Mouse (Mus musculus) kidney, embryonic 14.5 days (tissue): ENCODE measurements around the gene Tbrg4. TPM values are rescaled to one million over a fixed set of nuclear protein-coding genes. Genes with fewer than 3 reads are reported as not detected.

ENCODE experiments used
- ATAC-seq: fragments of 200-750 bp; cut with Nextera tagmentation; 2 replicates; pipeline ENCODE4 v1.8.0; 2017; ENCODE audit warnings: moderate number of reproducible peaks, mild to moderate bottlenecking, moderate TSS enrichment, moderate library complexity; ENCODE audit not compliant: low FRiP score, low TSS enrichment
- H3K27ac ChIP-seq: fragments of 300-500 bp; sonication (generic); 2 replicates; pipeline ENCODE4 v1.5.1; 2014; ENCODE audit warnings: low read depth, mild to moderate bottlenecking, low read length, moderate library complexity, mixed read lengths
- H3K27me3 ChIP-seq: fragments of 300-500 bp; sonication (generic); 2 replicates; pipeline ENCODE4 v1.6.1; 2014; ENCODE audit warnings: mild to moderate bottlenecking, low read length; ENCODE audit not compliant: control insufficient read depth, insufficient read depth
- H3K36me3 ChIP-seq: fragments of 300-500 bp; sonication (generic); 2 replicates; pipeline ENCODE4 v1.6.1; 2014; ENCODE audit warnings: low read length, mixed read lengths; ENCODE audit not compliant: control insufficient read depth, insufficient read depth
- H3K4me1 ChIP-seq: fragments of 300-500 bp; sonication (generic); 2 replicates; pipeline ENCODE4 v1.6.1; 2014; ENCODE audit warnings: low read length, mixed read lengths; ENCODE audit not compliant: control insufficient read depth, insufficient read depth
- H3K4me2 ChIP-seq: fragments of 300-500 bp; sonication (generic); replicated peaks from 2 replicates; pipeline ENCODE4 v1.6.1; 2014; ENCODE audit warnings: low read depth, mild to moderate bottlenecking, low read length
- H3K4me3 ChIP-seq: fragments of 300-500 bp; sonication (generic); 2 replicates; pipeline ENCODE4 v1.5.1; 2014; ENCODE audit warnings: mild to moderate bottlenecking, low read length
- H3K9ac ChIP-seq: fragments of 300-500 bp; sonication (generic); 2 replicates; pipeline ENCODE4 v1.6.1; 2014; ENCODE audit warnings: low read depth, mild to moderate bottlenecking, low read length, moderate library complexity
- H3K9me3 ChIP-seq: fragments of 300-500 bp; sonication (generic); 2 replicates; pipeline ENCODE4 v1.6.1; 2016; ENCODE audit warnings: low read length; ENCODE audit not compliant: control insufficient read depth
- WGBS: fragments of 180-500 bp; shearing (Covaris S2); extraction: QIAGEN DNeasy Blood & Tissue Kit; methylation state at CpG from one replicate; pipeline ENCODE4 v1.1.7; 2014; 5-methylcytosine and 5-hydroxymethylcytosine counted together
- polyA plus RNA-seq: library from polyadenylated mRNA; unstranded; fragments of >200 nt; fragmentation: Nextera tagmentation; extraction: Ambion mirVana; gene quantifications from 2 replicates; pipeline ENCODE4 v1.2.1, GENCODE M21; 2014

Gene Tbrg4
- polyA plus RNA-seq, 1 experiment from 2014 or later = 48.9 TPM

GRCm38 (mm10) chr11:6568584-6569409 lies 57.1 kb downstream of the Tbrg4 start:
- 0 out of 2 replicates have a peak overlapping the region, but pooled peaks have one; percentile 4 for H3K9ac ChIP-seq
- no peaks in the 10 kb centered on the region for H3K9me3 ChIP-seq
- H3K4me1 ChIP-seq = no peaks in the 10 kb centered on the region
- no peak overlapping the region for H3K4me2 ChIP-seq
- no peak overlapping the region for H3K27ac ChIP-seq
- 67% methylated on average over 11 of the region's 11 CpGs for WGBS
- no peaks in the 10 kb centered on the region for H3K27me3 ChIP-seq
- no peak overlapping the region for H3K4me3 ChIP-seq
- no peak for ATAC-seq
- peaks cover 28% of the 10 kb centered on the region for H3K36me3 ChIP-seq

- no peak overlapping the region for H3K9ac ChIP-seq
- H3K4me2 ChIP-seq = no peak overlapping the region
- H3K4me1 ChIP-seq = no peaks in the 10 kb centered on the region
- peaks cover 28% of the 10 kb centered on the region for H3K36me3 ChIP-seq
- no peak overlapping the region for H3K4me3 ChIP-seq
- H3K27me3 ChIP-seq = no peaks in the 10 kb centered on the region
- H3K9me3 ChIP-seq = no peaks in the 10 kb centered on the region
- 88% methylated on average over 8 of the region's 8 CpGs for WGBS
- H3K27ac ChIP-seq = no peak overlapping the region
- no peak for ATAC-seq
Measured at GRCm38 (mm10) chr11:6567951-6568350, 57.9 kb downstream of the Tbrg4 start.

GRCm38 (mm10) chr11:6566496-6566895 lies 59.4 kb downstream of the Tbrg4 start:
- WGBS = 73% methylated on average over 4 of the region's 4 CpGs
- Histone ChIP-seq H3K9ac (no peak overlapping the region), H3K4me1 (no peaks in the 10 kb centered on the region), H3K27me3 (no peaks in the 10 kb centered on the region), H3K4me3 (no peak overlapping the region), H3K4me2 (no peak overlapping the region), H3K27ac (no peak overlapping the region), H3K36me3 (peaks cover 21% of the 10 kb centered on the region), H3K9me3 (no peaks in the 10 kb centered on the region)
- ATAC-seq = no peak

Other genes starting within 250 kb of the Tbrg4 start
- gene Zmiz2, start 237.0 kb downstream of the Tbrg4 start, polyA plus RNA-seq = 11.0 and 14.6 TPM in 2 replicates
- gene Ppia, start 210.6 kb downstream of the Tbrg4 start, polyA plus RNA-seq = 6,047 and 7,558 TPM in 2 replicates
- 654 and 761 TPM in 2 replicates for gene H2afv, start 181.6 kb downstream of the Tbrg4 start, polyA plus RNA-seq
- gene Purb, start 150.2 kb downstream of the Tbrg4 start, polyA plus RNA-seq = 28.1 and 29.5 TPM in 2 replicates
- 0.57 and 0.60 TPM in 2 replicates for gene Myo1g, start 105.1 kb downstream of the Tbrg4 start, polyA plus RNA-seq
- gene Ccm2, start 79.2 kb downstream of the Tbrg4 start, polyA plus RNA-seq = 86.4 and 94.4 TPM in 2 replicates
- gene Nacad, start 20.0 kb downstream of the Tbrg4 start, polyA plus RNA-seq = 0.77 and 0.86 TPM in 2 replicates
- gene Wap, start 12.6 kb upstream of the Tbrg4 start, polyA plus RNA-seq = not detected in 2 replicates
- gene Ramp3, start 32.5 kb upstream of the Tbrg4 start, polyA plus RNA-seq = 10.4 and 10.6 TPM in 2 replicates
- not detected in 2 replicates for gene Gm11983, start 211.6 kb upstream of the Tbrg4 start, polyA plus RNA-seq